Mouse (Mus musculus) ovary, postnatal 36 days (tissue): ENCODE results near the gene Opn4.

Experiments used
- DNase-seq: peaks from one replicate; pipeline ENCODE4 v3.0.0; 2022; ENCODE audit warnings: low spot score, mixed read lengths

The Opn4 gene

GRCm38 (mm10) chr14:34590743-34591675, 8.9 kb downstream of the Opn4 start:
- DNase-seq, result no peak

- no peak for DNase-seq
These were observed 9.8 kb downstream of the Opn4 start for GRCm38 (mm10) chr14:34590017-34590570.

- DNase-seq, result no peak
These were observed 10.7 kb downstream of the Opn4 start for GRCm38 (mm10) chr14:34589185-34589713.

GRCm38 (mm10) chr14:34588498-34588897, 11.4 kb downstream of the Opn4 start, which contains the start of gene Ldb3:
Gene Ldb3, minus strand, starts transcription at chr14:34588682.
- no peak for DNase-seq

GRCm38 (mm10) chr14:34588005-34588404, 11.9 kb downstream of the Opn4 start:
- DNase-seq, result no peak

GRCm38 (mm10) chr14:34586871-34587270, 13.1 kb downstream of the Opn4 start:
- no peak for DNase-seq

- DNase-seq, result no peak
These were observed 14.4 kb downstream of the Opn4 start for GRCm38 (mm10) chr14:34585358-34586105.

GRCm38 (mm10) chr14:34582740-34583427, 17.1 kb downstream of the Opn4 start:
- no peak for DNase-seq

GRCm38 (mm10) chr14:34576858-34577257, 23.1 kb downstream of the Opn4 start:
- DNase-seq, result no peak

GRCm38 (mm10) chr14:34574068-34574467, 25.9 kb downstream of the Opn4 start:
- DNase-seq, result no peak

GRCm38 (mm10) chr14:34573348-34573913, 26.5 kb downstream of the Opn4 start:
- no peak for DNase-seq

GRCm38 (mm10) chr14:34571610-34572387, 28.1 kb downstream of the Opn4 start:
- DNase-seq, result no peak

- no peak for DNase-seq
These were observed 29.0 kb downstream of the Opn4 start for GRCm38 (mm10) chr14:34570903-34571302.

- DNase-seq, result peak; percentile 75
These were observed 29.6 kb downstream of the Opn4 start for GRCm38 (mm10) chr14:34570294-34570693.

- DNase-seq, result no peak
These were observed 30.3 kb downstream of the Opn4 start for GRCm38 (mm10) chr14:34569534-34570194.

- DNase-seq, result no peak
These were observed 31.3 kb downstream of the Opn4 start for GRCm38 (mm10) chr14:34568626-34569025.

GRCm38 (mm10) chr14:34567697-34568096, 32.2 kb downstream of the Opn4 start:
- no peak for DNase-seq

GRCm38 (mm10) chr14:34566530-34566929, 33.4 kb downstream of the Opn4 start:
- no peak for DNase-seq

GRCm38 (mm10) chr14:34565711-34566110, 34.2 kb downstream of the Opn4 start:
- no peak for DNase-seq

GRCm38 (mm10) chr14:34564646-34565045, 35.3 kb downstream of the Opn4 start:
- no peak for DNase-seq
